Mouse (Mus musculus): ENCODE results near the gene Mmp23. TPM values are rescaled to one million over a fixed set of nuclear protein-coding genes. Genes with fewer than 3 reads are reported as not detected.
A peak's percentile ranks its signal among the peaks of the same experiment; 100 is the strongest.
"Not testable (repeated sequence)": the region's sequence is repeated elsewhere in the genome, so short reads cannot be mapped to it uniquely, and the experiment has no call there.

Gene Mmp23
- total and polyA plus RNA-seq, 2 experiments = 1.8 to 2.7 TPM

DNA sequence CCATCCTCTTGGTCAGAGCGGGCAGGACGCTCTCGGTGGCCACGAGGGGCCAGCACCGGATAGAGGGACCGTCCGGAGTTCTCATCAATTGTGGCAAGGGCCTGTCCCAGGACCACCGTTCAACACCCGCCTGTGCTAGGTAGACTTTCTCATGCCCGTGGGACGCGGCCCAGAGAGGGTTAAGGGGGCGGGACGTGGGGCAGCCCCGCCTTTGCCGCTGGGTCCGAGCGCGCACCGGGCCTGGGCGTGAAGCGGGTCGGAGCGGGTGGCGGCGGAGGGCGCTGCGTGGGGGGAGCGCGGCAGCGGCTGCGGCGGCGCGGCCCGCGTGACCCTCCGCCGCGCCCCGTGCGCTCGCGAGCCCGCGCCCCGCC lies 40.9 kb upstream of the Mmp23 start, which contains the start of gene Fndc10:
TSS of gene Fndc10 (plus strand) at position 232 of the 371 bp plus-strand sequence.
- WGBS = under 1% methylated on average over 46 of the region's 47 CpGs
- H3K36me3 ChIP-seq (ENCODE audit: control insufficient read depth, insufficient read depth, low read length) = no peaks in the 10 kb centered on the region
- peak within 1 kb of the TSS; percentile 24 for H3K9ac ChIP-seq (ENCODE audit: low read depth, low read length)
- no peaks in the 10 kb centered on the region for H3K79me2 ChIP-seq (ENCODE audit: control insufficient read depth, insufficient read depth, low read length)
- DNase-seq (ENCODE audit: extremely low read depth, low read depth, low spot score) = no peak
- H3K27ac ChIP-seq (replicated peaks; ENCODE audit: insufficient read depth, low read depth, low read length) = no peak within 1 kb of the TSS
- peak within 1 kb of the TSS; percentile 49 for H3K4me3 ChIP-seq (ENCODE audit: insufficient read depth, low read depth, low read length)
- no peaks in the 10 kb centered on the region for H3K4me1 ChIP-seq (ENCODE audit: control insufficient read depth, insufficient read depth, low read length)
- TF ChIP-seq CTCF (IDR thresholded peaks at IDR 0.05; ENCODE audit: low read depth, low read length) = 0 out of 2 replicates have a peak, but pooled peaks have one; percentile 0
- TF ChIP-seq POLR2A (IDR thresholded peaks at IDR 0.05; ENCODE audit: extremely low read depth, insufficient read depth, low read length) = no peak
- peaks cover 6% of the 10 kb centered on the region; the same call in 1 of the 2 replicates for H3K27me3 ChIP-seq (ENCODE audit: control insufficient read depth, insufficient read depth, low read length)

DNA sequence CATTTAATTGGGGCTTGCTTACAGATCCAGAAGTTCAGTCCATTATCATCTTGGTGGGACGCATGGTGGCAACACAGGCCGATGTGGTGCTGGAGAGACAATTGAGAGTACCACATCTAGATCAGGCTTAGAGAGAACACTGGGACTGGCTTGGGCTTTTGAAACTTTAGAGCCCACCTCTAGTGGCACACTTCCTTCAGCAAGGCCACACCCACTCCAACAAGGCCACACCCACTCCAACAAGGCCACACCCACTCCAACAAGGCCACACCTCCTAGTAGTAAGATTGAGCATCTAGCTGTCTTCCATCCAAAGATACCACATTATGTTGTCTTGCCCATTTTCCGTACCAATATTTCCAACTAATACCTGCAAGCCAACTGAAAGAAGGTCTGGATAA lies 39.2 kb upstream of the Mmp23 start:
- Histone ChIP-seq H3K36me3 (ENCODE audit: control insufficient read depth, insufficient read depth, low read length) (no peaks in the 10 kb centered on the region), H3K27ac (replicated peaks; ENCODE audit: insufficient read depth, low read depth, low read length) (no peak overlapping the region), H3K4me1 (ENCODE audit: control insufficient read depth, insufficient read depth, low read length) (no peaks in the 10 kb centered on the region), H3K4me3 (ENCODE audit: insufficient read depth, low read depth, low read length) (no peak overlapping the region), H3K9ac (ENCODE audit: low read depth, low read length) (no peak overlapping the region), H3K79me2 (ENCODE audit: control insufficient read depth, insufficient read depth, low read length) (no peaks in the 10 kb centered on the region), H3K27me3 (ENCODE audit: control insufficient read depth, insufficient read depth, low read length) (peaks cover 6% of the 10 kb centered on the region; the same call in 1 of the 2 replicates)
- no peak for TF ChIP-seq CTCF (IDR thresholded peaks at IDR 0.05; ENCODE audit: low read depth, low read length)
- no peak for TF ChIP-seq POLR2A (IDR thresholded peaks at IDR 0.05; ENCODE audit: extremely low read depth, insufficient read depth, low read length)
- no peak for DNase-seq (ENCODE audit: extremely low read depth, low read depth, low spot score)
- WGBS = 98% methylated on average over 3 of the region's 3 CpGs

DNA sequence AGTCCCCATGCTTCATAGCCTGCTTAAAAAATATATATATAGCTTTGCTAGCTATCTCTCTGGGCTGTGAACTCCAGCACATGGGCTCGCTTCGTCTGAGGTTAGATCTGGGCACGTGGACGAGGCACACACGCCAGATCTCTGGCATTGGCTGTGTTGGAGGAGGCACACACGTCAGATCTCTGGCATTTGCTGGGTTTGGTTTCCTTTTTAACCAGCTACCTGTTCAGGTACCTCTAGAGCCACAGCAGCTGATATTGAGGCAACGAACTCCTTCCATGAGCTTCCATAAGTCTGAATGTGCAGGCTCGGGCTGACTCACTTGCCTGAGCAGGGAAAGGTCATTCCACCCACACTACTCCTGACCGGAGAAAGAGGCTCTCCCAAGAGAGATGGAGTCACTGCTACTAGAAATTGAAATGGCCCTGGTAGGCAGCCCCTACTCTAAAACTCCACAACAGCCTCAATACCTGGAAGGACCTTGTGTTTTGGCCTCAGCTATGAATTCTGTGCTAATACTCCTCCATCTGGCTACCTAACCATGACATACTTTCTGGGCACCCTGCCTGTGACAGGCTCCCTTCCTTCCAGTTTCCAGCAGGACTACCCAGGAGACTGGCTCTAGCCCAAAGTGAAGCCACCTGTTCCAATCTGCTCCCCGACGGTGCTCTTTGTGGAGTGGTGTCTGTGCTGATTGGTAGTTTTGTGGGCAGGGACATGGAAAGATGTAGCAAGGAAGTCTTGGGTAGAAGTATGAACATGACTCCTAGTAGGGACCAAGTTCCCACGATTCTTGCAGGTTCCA lies 37.6 kb upstream of the Mmp23 start:
- H3K27me3 ChIP-seq (ENCODE audit: control insufficient read depth, insufficient read depth, low read length) = peaks cover 6% of the 10 kb centered on the region; the same call in 1 of the 2 replicates

GRCm38 (mm10) chr4:155687764-155688163 lies 34.6 kb upstream of the Mmp23 start:
- H3K4me3 ChIP-seq (ENCODE audit: insufficient read depth, low read depth, low read length); H3K4me1 ChIP-seq (ENCODE audit: control insufficient read depth, insufficient read depth, low read length); H3K79me2 ChIP-seq (ENCODE audit: control insufficient read depth, insufficient read depth, low read length); H3K36me3 ChIP-seq (ENCODE audit: control insufficient read depth, insufficient read depth, low read length); H3K27ac ChIP-seq (replicated peaks; ENCODE audit: insufficient read depth, low read depth, low read length); H3K27me3 ChIP-seq (ENCODE audit: control insufficient read depth, insufficient read depth, low read length); H3K9ac ChIP-seq (ENCODE audit: low read depth, low read length); DNase-seq (ENCODE audit: extremely low read depth, low read depth, low spot score): not testable (repeated sequence)
- 81% methylated on average over 4 of the region's 4 CpGs for WGBS

More for the DNA sequence above, 37.6 kb upstream of the Mmp23 start:
- H3K79me2 ChIP-seq (ENCODE audit: control insufficient read depth, insufficient read depth, low read length) = no peaks in the 10 kb centered on the region
- TF ChIP-seq CTCF (IDR thresholded peaks at IDR 0.05; ENCODE audit: low read depth, low read length) (no peak), POLR2A (IDR thresholded peaks at IDR 0.05; ENCODE audit: extremely low read depth, insufficient read depth, low read length) (no peak)
- H3K27ac ChIP-seq (replicated peaks; ENCODE audit: insufficient read depth, low read depth, low read length) = no peak overlapping the region
- no peaks in the 10 kb centered on the region for H3K4me1 ChIP-seq (ENCODE audit: control insufficient read depth, insufficient read depth, low read length)
- H3K36me3 ChIP-seq (ENCODE audit: control insufficient read depth, insufficient read depth, low read length) = no peaks in the 10 kb centered on the region
- 78% methylated on average over 12 of the region's 12 CpGs for WGBS
- H3K4me3 ChIP-seq (ENCODE audit: insufficient read depth, low read depth, low read length) = no peak overlapping the region
- DNase-seq (ENCODE audit: extremely low read depth, low read depth, low spot score) = no peak
- no peak overlapping the region for H3K9ac ChIP-seq (ENCODE audit: low read depth, low read length)

GRCm38 (mm10) chr4:155683670-155684277 lies 30.6 kb upstream of the Mmp23 start:
- H3K36me3 ChIP-seq (ENCODE audit: control insufficient read depth, insufficient read depth, low read length); H3K27ac ChIP-seq (replicated peaks; ENCODE audit: insufficient read depth, low read depth, low read length); H3K27me3 ChIP-seq (ENCODE audit: control insufficient read depth, insufficient read depth, low read length); H3K4me1 ChIP-seq (ENCODE audit: control insufficient read depth, insufficient read depth, low read length); H3K4me3 ChIP-seq (ENCODE audit: insufficient read depth, low read depth, low read length); H3K79me2 ChIP-seq (ENCODE audit: control insufficient read depth, insufficient read depth, low read length); DNase-seq (ENCODE audit: extremely low read depth, low read depth, low spot score); H3K9ac ChIP-seq (ENCODE audit: low read depth, low read length): not testable (repeated sequence)
- 90% methylated on average over 16 of the region's 19 CpGs for WGBS

- WGBS = 57% methylated on average over 2 of the region's 2 CpGs
- H3K4me1 ChIP-seq (ENCODE audit: control insufficient read depth, insufficient read depth, low read length) = no peaks in the 10 kb centered on the region
- H3K27ac ChIP-seq (replicated peaks; ENCODE audit: insufficient read depth, low read depth, low read length) = no peak overlapping the region
- H3K4me3 ChIP-seq (ENCODE audit: insufficient read depth, low read depth, low read length) = no peak overlapping the region
- TF ChIP-seq POLR2A (IDR thresholded peaks at IDR 0.05; ENCODE audit: extremely low read depth, insufficient read depth, low read length) (no peak), CTCF (IDR thresholded peaks at IDR 0.05; ENCODE audit: low read depth, low read length) (no peak; the same call in 1 of the 2 replicates)
- DNase-seq (ENCODE audit: extremely low read depth, low read depth, low spot score) = peak; percentile 29
- H3K9ac ChIP-seq (ENCODE audit: low read depth, low read length) = no peak overlapping the region
- H3K79me2 ChIP-seq (ENCODE audit: control insufficient read depth, insufficient read depth, low read length) = no peaks in the 10 kb centered on the region
- no peaks in the 10 kb centered on the region for H3K36me3 ChIP-seq (ENCODE audit: control insufficient read depth, insufficient read depth, low read length)
- no peaks in the 10 kb centered on the region for H3K27me3 ChIP-seq (ENCODE audit: control insufficient read depth, insufficient read depth, low read length)
Measured at GRCm38 (mm10) chr4:155675991-155676390, 22.8 kb upstream of the Mmp23 start.

All from liver, adult 2 months (tissue).